8 mouse cellular contexts compared by ENCODE assay signal in the genomic region with DNA sequence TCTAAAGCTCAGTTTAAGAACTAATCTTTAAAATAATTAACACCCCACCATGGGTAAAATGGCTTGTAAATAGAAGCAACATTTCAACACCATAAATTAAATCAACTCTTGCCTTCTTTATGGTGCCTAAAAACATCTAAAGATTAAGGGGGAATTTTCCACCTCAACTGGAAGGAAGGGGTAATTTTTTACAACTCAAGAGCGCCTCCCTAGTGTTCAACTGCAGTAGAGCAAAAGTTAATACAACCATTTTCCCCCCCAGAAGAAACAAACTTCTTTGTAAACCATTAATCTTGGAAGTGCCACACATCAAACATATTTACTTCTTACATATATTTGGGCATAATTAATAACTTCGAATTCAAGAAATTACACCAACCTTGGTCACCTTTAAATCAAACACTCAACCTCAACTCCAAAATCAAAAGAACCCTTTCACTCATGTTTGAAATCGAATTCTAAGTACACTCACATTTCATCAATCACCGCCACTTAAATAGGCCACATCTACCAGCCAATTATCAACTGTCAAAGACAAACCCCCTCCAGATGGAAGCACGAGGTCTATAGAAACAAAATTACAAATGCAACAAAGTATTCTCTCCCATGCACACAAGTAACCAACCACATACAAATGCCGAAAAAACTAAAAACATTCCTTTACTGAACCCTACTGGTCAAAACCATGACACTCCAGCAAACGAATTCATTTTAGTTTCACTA. TPM values are rescaled to one million over a fixed set of nuclear protein-coding genes. Genes with fewer than 3 reads are reported as not detected.
A peak's percentile ranks its signal among the peaks of the same experiment; 100 is the strongest.
DNase-seq lines count a peak whose midpoint lies in the region; ATAC-seq and TF ChIP-seq lines count a peak whose summit lies in the region.

No protein-coding gene starts in this region.

- TF ChIP-seq CTCF in gastrocnemius, adult 2 months (IDR thresholded peaks at IDR 0.05), result peak; percentile 49
- TF ChIP-seq CTCF in stomach, postnatal 0 days (IDR thresholded peaks at IDR 0.05; ENCODE audit: low read depth), result peak; percentile 56

- no peak for DNase-seq in gastrocnemius, adult 2 months
- DNase-seq in gastrocnemius, postnatal 14 days, result no peak
- DNase-seq in stomach, postnatal 0 days (ENCODE audit: low spot score), result no peak
- DNase-seq in frontal cortex, adult 2 months (ENCODE audit: extremely low spot score in 1 of 2, low spot score in 1 of 2), result no peak
- no peak for DNase-seq in left cerebral cortex, postnatal 14 days (ENCODE audit: low spot score in 2 of 2)

- intact Hi-C loops in gastrocnemius, adult 2 months (cut with DNase I), result no loop called here
- intact Hi-C loops in gastrocnemius, postnatal 14 days (cut with DNase I; ENCODE audit: low total_unique reads), result loop anchor here (5.0 kb wide), 1 partner anchor 75 kb away; no protein-coding TSS in a partner anchor
- intact Hi-C loops in left cerebral cortex, postnatal 14 days (cut with DNase I), result no loop called here

- peak overlapping the region; percentile 68; the same call in 1 of the 2 replicates for H3K4me2 ChIP-seq in liver, embryonic 12.5 days
- no peak overlapping the region; the same call in 1 of the 2 replicates for H3K4me2 ChIP-seq in stomach, postnatal 0 days (replicated peaks; ENCODE audit: low read depth)

- H3K27me3 ChIP-seq in megakaryocyte, embryonic 14.5 days (replicated peaks), result no peaks in the 10 kb centered on the region
- H3K27me3 ChIP-seq in liver, embryonic 12.5 days (replicated peaks), result no peaks in the 10 kb centered on the region
- no peaks in the 10 kb centered on the region for H3K27me3 ChIP-seq in stomach, postnatal 0 days (ENCODE audit: control insufficient read depth, insufficient read depth, low read length)

- WGBS in liver, embryonic 12.5 days (ENCODE audit: insufficient replicate concordance), result 80% methylated on average over 7 of the region's 7 CpGs
- WGBS in stomach, postnatal 0 days, result 74% methylated on average over 7 of the region's 7 CpGs

- peaks cover 63% of the 10 kb centered on the region for H3K36me3 ChIP-seq in megakaryocyte, embryonic 14.5 days (replicated peaks; ENCODE audit: low read length)
- peaks cover 41% of the 10 kb centered on the region for H3K36me3 ChIP-seq in liver, embryonic 12.5 days
- no peaks in the 10 kb centered on the region; the same call in 1 of the 2 replicates for H3K36me3 ChIP-seq in stomach, postnatal 0 days (ENCODE audit: control insufficient read depth, insufficient read depth, low read length)

- H3K4me1 ChIP-seq in megakaryocyte, embryonic 14.5 days, result peaks cover 19% of the 10 kb centered on the region
- H3K4me1 ChIP-seq in liver, embryonic 12.5 days, result peaks cover 19% of the 10 kb centered on the region
- no peaks in the 10 kb centered on the region for H3K4me1 ChIP-seq in stomach, postnatal 0 days (replicated peaks; ENCODE audit: control insufficient read depth, insufficient read depth)

- H3K4me3 ChIP-seq in gastrocnemius, adult 2 months, result peak overlapping the region; percentile 75
- peak overlapping the region; percentile 93 for H3K4me3 ChIP-seq in megakaryocyte, embryonic 14.5 days (replicated peaks)
- peak overlapping the region; percentile 81 for H3K4me3 ChIP-seq in liver, embryonic 12.5 days
- peak overlapping the region; percentile 63 for H3K4me3 ChIP-seq in stomach, postnatal 0 days (ENCODE audit: low read depth, low read length)

- peak overlapping the region; percentile 99 for H3K27ac ChIP-seq in gastrocnemius, adult 2 months
- H3K27ac ChIP-seq in liver, embryonic 12.5 days, result peak overlapping the region; percentile 99
- H3K27ac ChIP-seq in stomach, postnatal 0 days (replicated peaks), result peak overlapping the region; percentile 99

- H3K9me3 ChIP-seq in megakaryocyte, embryonic 14.5 days, result no peaks in the 10 kb centered on the region
- no peaks in the 10 kb centered on the region for H3K9me3 ChIP-seq in liver, embryonic 12.5 days (replicated peaks)
- no peaks in the 10 kb centered on the region for H3K9me3 ChIP-seq in stomach, postnatal 0 days (ENCODE audit: control insufficient read depth, low read length)

- ATAC-seq in megakaryocyte, adult 5-6 weeks (ENCODE audit: poor library complexity, severe bottlenecking), result no peak
- no peak for ATAC-seq in liver, embryonic 12.5 days
- no peak for ATAC-seq in stomach, postnatal 0 days (ENCODE audit: low FRiP score, low TSS enrichment)

- H3K9ac ChIP-seq in liver, embryonic 12.5 days, result no peak overlapping the region
- no peak overlapping the region for H3K9ac ChIP-seq in stomach, postnatal 0 days (ENCODE audit: low read length)

- no peak for TF ChIP-seq EP300 in stomach, postnatal 0 days (optimal IDR thresholded peaks at IDR 0.05)

RNA-seq across cellular contexts. Expression of gene Chd2, which starts 0.7 kb away (rescaled TPM):
- 10 to 100 TPM; 40.7 to 48.4 TPM for total RNA-seq in gastrocnemius, adult 2 months (2021)
- 10 to 100 TPM; 36.7 to 38.2 TPM for total RNA-seq in gastrocnemius, postnatal 14 days (2021)
- polyA plus RNA-seq in megakaryocyte, embryonic 14.5 days (2012; ENCODE audit: insufficient read depth, low replicate concordance), result 3.1 and 38.7 TPM in 2 replicates
- total RNA-seq in megakaryocyte, adult 5-6 weeks (2015), result 51.4 and 54.4 TPM in 2 replicates
- total RNA-seq in megakaryocyte, adult 5-6 weeks (2017), result 88.6 and 119 TPM in 2 replicates
- 26.2 and 28.9 TPM in 2 replicates for polyA plus RNA-seq in liver, embryonic 12.5 days (2016; fragmentation: Nextera tagmentation; extraction: Ambion mirVana)
- polyA plus RNA-seq in stomach, postnatal 0 days (2015; fragmentation: Nextera tagmentation; extraction: Ambion mirVana), result 15.9 and 18.0 TPM in 2 replicates
- 34.3 and 37.0 TPM in 2 replicates for polyA plus RNA-seq in frontal cortex, adult 2 months (2012; rRNA removed)
- total RNA-seq in left cerebral cortex, postnatal 14 days (2021), result 10 to 100 TPM; 39.0 to 43.9 TPM
